In genomic region chr2:168117553-168117952, GRCm38 (mm10) we compare ENCODE assay signal across 8 mouse cellular contexts. TPM values are rescaled to one million over a fixed set of nuclear protein-coding genes. Genes with fewer than 3 reads are reported as not detected.
DNase-seq lines count a peak whose midpoint lies in the region; ATAC-seq and TF ChIP-seq lines count a peak whose summit lies in the region.

No protein-coding gene starts in this region.

- WGBS in kidney, postnatal 0 days, result 5% methylated on average over 13 of the region's 13 CpGs
- 3% methylated on average over 13 of the region's 13 CpGs for WGBS in embryonic facial prominence, embryonic 12.5 days
- WGBS in hindbrain, embryonic 14.5 days, result 3% methylated on average over 11 of the region's 13 CpGs
- WGBS in midbrain, embryonic 13.5 days, result 4% methylated on average over 12 of the region's 13 CpGs

- 0 out of 2 replicates have a peak, but pooled peaks have one; percentile 14 for ATAC-seq in kidney, postnatal 0 days (replicated peaks; ENCODE audit: low FRiP score, low read depth)
- ATAC-seq in embryonic facial prominence, embryonic 12.5 days (ENCODE audit: insufficient number of reproducible peaks, insufficient read depth, low FRiP score, low TSS enrichment), result no peak
- ATAC-seq in hindbrain, embryonic 14.5 days (ENCODE audit: low FRiP score), result no peak
- ATAC-seq in midbrain, embryonic 13.5 days, result peak; percentile 34
- ATAC-seq in megakaryocyte progenitor cell, adult 5-6 weeks (replicated peaks; ENCODE audit: poor library complexity), result no peak

- no peaks in the 10 kb centered on the region for H3K36me3 ChIP-seq in kidney, postnatal 0 days (ENCODE audit: insufficient read depth, low read length)
- no peaks in the 10 kb centered on the region for H3K36me3 ChIP-seq in embryonic facial prominence, embryonic 12.5 days
- H3K36me3 ChIP-seq in hindbrain, embryonic 14.5 days (replicated peaks; ENCODE audit: control insufficient read depth, insufficient read depth), result no peaks in the 10 kb centered on the region
- no peaks in the 10 kb centered on the region for H3K36me3 ChIP-seq in midbrain, embryonic 13.5 days

- H3K4me2 ChIP-seq in kidney, postnatal 0 days (ENCODE audit: low read length), result peak overlapping the region; percentile 67
- H3K4me2 ChIP-seq in embryonic facial prominence, embryonic 12.5 days (replicated peaks), result peak overlapping the region; percentile 78
- peak overlapping the region; percentile 54 for H3K4me2 ChIP-seq in hindbrain, embryonic 14.5 days (replicated peaks)
- peak overlapping the region; percentile 60 for H3K4me2 ChIP-seq in midbrain, embryonic 13.5 days (replicated peaks)

- peaks cover 8% of the 10 kb centered on the region; the same call in 1 of the 2 replicates for H3K4me1 ChIP-seq in kidney, postnatal 0 days (replicated peaks; ENCODE audit: insufficient read depth, low read length)
- H3K4me1 ChIP-seq in embryonic facial prominence, embryonic 12.5 days, result peaks cover 29% of the 10 kb centered on the region
- 0 out of 2 replicates have a peak, but pooled peaks cover 15% of the 10 kb centered on the region for H3K4me1 ChIP-seq in hindbrain, embryonic 14.5 days (replicated peaks; ENCODE audit: control insufficient read depth, insufficient read depth, low read length)
- H3K4me1 ChIP-seq in midbrain, embryonic 13.5 days (replicated peaks), result peaks cover 21% of the 10 kb centered on the region

- H3K27me3 ChIP-seq in kidney, postnatal 0 days (ENCODE audit: insufficient read depth, low read length), result no peaks in the 10 kb centered on the region
- H3K27me3 ChIP-seq in embryonic facial prominence, embryonic 12.5 days, result 0 out of 2 replicates have a peak, but pooled peaks cover 7% of the 10 kb centered on the region
- no peaks in the 10 kb centered on the region for H3K27me3 ChIP-seq in hindbrain, embryonic 14.5 days (ENCODE audit: control insufficient read depth, insufficient read depth, low read length)
- peaks cover 12% of the 10 kb centered on the region for H3K27me3 ChIP-seq in midbrain, embryonic 13.5 days

- no peak overlapping the region for H3K27ac ChIP-seq in kidney, postnatal 0 days
- no peak overlapping the region for H3K27ac ChIP-seq in embryonic facial prominence, embryonic 12.5 days
- H3K27ac ChIP-seq in hindbrain, embryonic 14.5 days, result no peak overlapping the region
- no peak overlapping the region for H3K27ac ChIP-seq in midbrain, embryonic 13.5 days

- peak overlapping the region; percentile 54 for H3K9ac ChIP-seq in kidney, postnatal 0 days (ENCODE audit: low read depth, low read length)
- peak overlapping the region; percentile 44; the same call in 1 of the 2 replicates for H3K9ac ChIP-seq in embryonic facial prominence, embryonic 12.5 days
- H3K9ac ChIP-seq in hindbrain, embryonic 14.5 days, result peak overlapping the region; percentile 24; the same call in 1 of the 2 replicates
- H3K9ac ChIP-seq in midbrain, embryonic 13.5 days (replicated peaks), result peak overlapping the region; percentile 53

- H3K4me3 ChIP-seq in kidney, postnatal 0 days (replicated peaks; ENCODE audit: low read depth, low read length), result peak overlapping the region; percentile 34
- H3K4me3 ChIP-seq in embryonic facial prominence, embryonic 12.5 days, result peak overlapping the region; percentile 40
- peak overlapping the region; percentile 27 for H3K4me3 ChIP-seq in hindbrain, embryonic 14.5 days (replicated peaks; ENCODE audit: low read length)
- H3K4me3 ChIP-seq in midbrain, embryonic 13.5 days (replicated peaks), result peak overlapping the region; percentile 35

- TF ChIP-seq CTCF in kidney, postnatal 0 days (IDR thresholded peaks at IDR 0.05; ENCODE audit: low read depth), result no peak

- H3K9me3 ChIP-seq in kidney, postnatal 0 days (replicated peaks; ENCODE audit: low read length), result no peaks in the 10 kb centered on the region
- no peaks in the 10 kb centered on the region for H3K9me3 ChIP-seq in embryonic facial prominence, embryonic 12.5 days
- H3K9me3 ChIP-seq in hindbrain, embryonic 14.5 days (ENCODE audit: control insufficient read depth, low read length), result no peaks in the 10 kb centered on the region
- no peaks in the 10 kb centered on the region for H3K9me3 ChIP-seq in midbrain, embryonic 13.5 days

- no peak for DNase-seq in kidney, postnatal 0 days (ENCODE audit: low spot score)
- DNase-seq in kidney, adult 8-10 months, result no peak
- DNase-seq in hindbrain, embryonic 14.5 days (ENCODE audit: low spot score), result no peak
- DNase-seq in layer of hippocampus, adult 18-20 months (ENCODE audit: low spot score in 2 of 2), result no peak
- no peak for DNase-seq in left cerebral cortex, postnatal 25 days (ENCODE audit: low spot score in 2 of 2)

- intact Hi-C loops in left cerebral cortex, postnatal 25 days (cut with DNase I), result loop anchor here (1.0 to 5.0 kb wide), 2 partner anchors 88 to 325 kb away; no protein-coding TSS in a partner anchor

RNA-seq across cellular contexts. Expression of gene Pard6b, which starts 36.7 kb away (rescaled TPM):
- 28.6 and 29.6 TPM in 2 replicates for polyA plus RNA-seq in kidney, postnatal 0 days (2015; fragmentation: Nextera tagmentation; extraction: Ambion mirVana)
- polyA plus RNA-seq in embryonic facial prominence, embryonic 12.5 days (2016; fragmentation: Nextera tagmentation; extraction: Ambion mirVana), result 6.0 and 6.6 TPM in 2 replicates
- polyA plus RNA-seq in hindbrain, embryonic 14.5 days (2014; fragmentation: Nextera tagmentation; extraction: Ambion mirVana), result 9.5 and 10.0 TPM in 2 replicates
- 7.0 and 7.9 TPM in 2 replicates for polyA plus RNA-seq in midbrain, embryonic 13.5 days (2015; fragmentation: Nextera tagmentation; extraction: Ambion mirVana)
- total RNA-seq in megakaryocyte progenitor cell, adult 5-6 weeks (2015), result 0.07 and 0.42 TPM in 2 replicates
- total RNA-seq in megakaryocyte progenitor cell, adult 5-6 weeks (2017), result 0.25 and 0.78 TPM in 2 replicates
- 1 to 10 TPM; 4.0 to 5.0 TPM for total RNA-seq in layer of hippocampus, adult 18-20 months (2021)
- total RNA-seq in left cerebral cortex, postnatal 25 days (2021), result 1 to 10 TPM; 5.0 to 5.2 TPM

Comparison
In these comparisons a context has a peak if more than half of its experiments do, and no peak if none do; other contexts are left out.
1. ATAC-seq: peak in kidney, postnatal 0 days (single experiment) and midbrain, embryonic 13.5 days (single experiment); none in embryonic facial prominence, embryonic 12.5 days (single experiment), hindbrain, embryonic 14.5 days (single experiment) and megakaryocyte progenitor cell, adult 5-6 weeks (single experiment).
2. Peak in every context shown above with its lines, with median percentiles within 50 percentile points of each other: H3K4me2 ChIP-seq, H3K4me3 ChIP-seq and H3K9ac ChIP-seq.